Mouse (Mus musculus) right cerebral cortex, postnatal 4 days (tissue): ENCODE results near the gene Cga.
A peak's percentile ranks its signal among the peaks of the same experiment; 100 is the strongest.
"Not testable (repeated sequence)": the region's sequence is repeated elsewhere in the genome, so short reads cannot be mapped to it uniquely, and the experiment has no call there.

Experiments used
- DNase-seq: peaks from one replicate; pipeline ENCODE4 v3.0.0-alpha.2; 2022

The Cga gene

DNA sequence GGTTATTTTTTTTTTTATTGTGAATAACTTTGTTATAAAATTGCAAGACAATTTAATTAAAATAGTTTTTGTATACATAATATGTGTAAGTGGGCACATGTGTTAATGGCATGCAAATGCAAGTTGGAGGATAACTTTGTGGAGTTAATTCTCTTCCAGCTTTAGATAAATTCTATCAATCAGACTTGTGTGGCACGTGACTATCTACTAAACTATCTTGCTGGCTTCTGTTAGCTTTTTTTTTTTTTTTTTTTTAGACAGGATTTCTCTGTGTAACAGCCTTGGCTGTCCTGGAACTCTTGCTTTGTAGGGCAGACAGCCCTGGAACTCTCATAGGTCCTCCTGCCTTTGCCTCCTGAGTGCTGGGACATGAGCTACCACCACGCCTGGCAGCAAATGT is 4.9 kb downstream of the Cga start:
- no peak for DNase-seq

DNA sequence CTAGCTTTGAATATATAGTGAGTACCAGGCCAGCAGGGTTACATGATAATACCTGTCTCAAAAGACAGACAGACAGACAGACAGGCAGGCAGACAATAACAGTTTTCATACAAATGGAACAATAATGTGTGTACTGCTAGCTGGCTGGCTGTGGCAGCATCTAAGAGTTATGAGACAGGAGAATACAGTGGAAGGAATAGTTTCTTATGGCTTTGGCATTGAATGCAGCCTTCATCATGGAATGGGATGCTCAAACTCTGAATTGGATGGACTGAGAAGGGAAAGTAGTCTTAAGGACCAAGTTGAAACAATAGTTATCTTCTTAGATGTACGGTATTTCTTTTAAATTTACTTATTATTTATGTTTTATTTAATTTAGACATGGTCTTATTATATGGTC is 5.7 kb downstream of the Cga start:
- DNase-seq = no peak

DNA sequence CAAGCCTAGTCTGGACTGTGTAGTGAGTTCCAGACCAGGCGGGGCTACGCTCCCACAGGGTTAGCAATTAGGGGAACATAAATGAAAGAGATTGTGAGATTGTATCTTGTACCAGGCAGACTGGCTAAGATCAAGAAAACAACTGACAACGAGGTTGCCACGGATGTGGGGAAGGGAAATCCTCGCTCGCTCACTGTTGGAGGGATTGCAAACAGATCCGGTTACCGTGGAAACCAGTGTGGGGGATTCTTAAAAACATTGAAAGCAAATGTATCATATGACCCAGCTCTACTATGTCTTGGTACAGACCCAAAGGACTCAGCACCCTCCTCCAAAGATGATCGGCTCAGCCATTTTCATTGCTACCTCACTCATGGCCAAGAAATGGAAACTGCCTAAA is 6.6 kb downstream of the Cga start:
- DNase-seq = peak; percentile 40

DNA sequence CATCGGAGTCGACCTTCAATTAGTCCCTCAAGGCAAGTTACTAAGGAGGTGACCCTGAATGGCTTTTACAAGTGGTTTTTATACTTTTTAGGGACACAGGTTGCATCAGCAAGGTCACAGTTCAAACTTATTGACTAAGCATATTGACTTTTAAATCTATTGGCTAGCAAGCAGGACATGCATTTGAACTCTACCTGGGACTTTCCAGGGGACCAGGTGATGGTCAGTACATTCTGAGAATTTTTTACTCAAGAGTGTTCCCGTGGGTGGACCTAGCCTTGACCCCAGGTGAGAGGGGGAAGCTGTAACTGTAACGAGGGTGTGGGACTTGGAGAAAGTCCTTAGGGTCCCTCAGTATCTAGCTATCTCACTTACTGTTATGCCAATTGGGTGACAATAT is 7.6 kb downstream of the Cga start:
- no peak for DNase-seq

DNA sequence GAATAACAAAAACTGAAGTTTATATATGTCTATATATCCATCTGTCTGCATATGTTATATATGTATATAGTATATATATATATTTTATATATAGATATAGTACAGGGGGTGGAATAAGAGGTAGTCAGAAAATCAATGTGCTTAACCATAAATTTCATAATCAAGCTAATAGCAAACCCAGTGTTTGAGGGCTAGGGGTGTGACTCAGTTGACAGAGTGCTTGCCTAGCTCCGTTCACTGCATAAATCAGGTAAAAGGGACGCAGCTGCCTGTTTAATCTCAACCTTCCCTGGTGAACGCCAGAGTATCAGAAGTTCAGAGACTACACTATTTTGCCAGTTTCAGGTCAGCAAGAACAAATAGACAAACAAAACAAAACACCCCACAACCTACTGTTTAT is 8.0 kb downstream of the Cga start:
- not testable (repeated sequence) for DNase-seq

DNA sequence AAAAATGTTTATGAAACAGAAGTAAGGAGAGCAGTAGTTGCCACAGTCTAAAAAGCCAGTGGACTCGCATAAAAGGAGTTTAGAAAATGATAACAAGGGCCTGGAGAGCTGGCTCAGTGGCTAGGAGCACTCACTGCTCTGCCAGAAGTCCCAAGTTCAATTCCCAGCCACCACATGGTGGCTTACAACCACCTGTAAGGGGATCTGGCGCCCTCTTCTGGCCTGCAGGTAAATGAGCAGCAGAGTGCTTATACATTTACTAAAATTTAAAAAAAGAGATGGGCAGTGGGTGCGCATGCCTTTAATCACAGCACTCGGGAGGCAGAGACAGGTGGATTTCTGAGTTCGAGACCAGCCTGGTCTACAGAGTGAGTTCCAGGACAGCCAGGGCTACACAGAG is 11.8 kb downstream of the Cga start:
- no peak for DNase-seq

DNA sequence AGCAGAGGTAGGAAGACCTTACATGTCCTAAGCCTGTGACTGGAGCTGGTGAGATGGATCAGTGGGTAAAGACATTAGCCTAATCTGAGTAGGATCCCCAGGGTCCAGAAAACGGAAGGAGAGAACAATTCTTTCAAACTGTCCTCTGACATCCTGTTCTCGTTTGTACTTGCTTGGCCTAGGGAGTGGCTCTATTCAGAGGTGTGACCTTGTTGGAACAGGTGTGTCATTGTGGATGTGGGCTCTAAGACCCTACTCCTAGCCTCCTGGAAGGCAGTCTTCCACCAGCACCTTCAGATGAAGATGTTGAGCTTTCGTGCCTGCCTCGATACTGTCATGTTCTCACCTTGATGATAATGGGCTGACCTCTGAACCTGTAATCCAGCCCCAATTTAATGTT is 12.6 kb downstream of the Cga start:
- no peak for DNase-seq

DNA sequence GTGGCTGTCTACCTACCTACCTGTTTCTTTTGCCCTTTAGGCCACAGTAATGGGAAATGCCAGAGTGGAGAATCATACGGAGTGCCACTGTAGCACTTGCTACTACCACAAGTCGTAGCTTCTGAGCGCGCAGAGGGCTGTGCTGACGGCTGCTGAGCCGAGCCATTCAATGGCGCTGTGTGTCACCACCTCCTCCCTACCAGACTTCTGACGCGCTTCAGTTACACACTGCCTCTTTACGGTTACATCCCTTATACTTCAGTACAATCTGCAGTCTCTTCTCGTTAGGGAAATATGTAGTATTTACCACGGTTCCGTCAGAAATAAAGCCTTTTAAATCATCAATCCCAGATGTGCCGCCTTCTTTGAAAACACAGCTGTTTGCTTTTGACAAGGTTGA is 13.4 kb downstream of the Cga start:
- DNase-seq = peak; percentile 12

DNA sequence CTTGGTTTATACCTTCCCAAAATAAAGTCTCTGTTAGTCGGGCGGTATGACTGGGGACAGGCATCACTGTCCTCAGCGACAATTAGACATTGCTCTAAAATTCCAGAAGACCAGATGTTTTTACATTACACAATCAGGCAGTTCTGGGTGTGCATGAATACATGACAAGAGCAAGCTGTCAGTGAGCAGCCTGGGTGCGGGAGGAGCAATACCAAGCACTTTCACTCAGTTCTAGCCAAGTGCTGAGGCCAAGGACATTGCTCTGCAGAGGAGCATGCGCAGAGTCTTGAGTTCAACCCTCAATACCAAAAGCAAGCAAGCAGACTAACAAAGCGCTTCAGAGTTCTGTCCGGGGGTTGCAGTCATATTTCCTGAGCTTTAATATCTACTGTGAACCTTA is 14.5 kb downstream of the Cga start:
- no peak for DNase-seq

DNA sequence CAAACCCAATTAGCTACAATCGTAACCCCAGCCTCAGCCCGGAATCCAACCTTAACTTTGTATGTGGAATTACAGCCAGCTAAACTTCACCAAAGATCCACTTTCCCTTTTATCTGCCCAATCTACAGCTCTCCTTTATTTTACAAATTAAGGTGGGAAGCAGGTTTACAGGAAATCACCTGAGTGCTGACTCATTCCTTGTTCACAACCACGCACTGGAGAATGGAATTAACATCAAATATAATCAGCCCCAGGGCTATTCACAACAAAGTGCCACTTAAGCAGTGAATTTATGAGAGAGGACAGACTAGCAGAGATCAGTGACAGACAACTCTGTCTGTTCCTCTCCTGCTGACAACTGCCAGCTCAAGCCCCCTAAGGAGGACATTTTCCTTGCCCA is 17.8 kb downstream of the Cga start:
- DNase-seq = no peak

DNA sequence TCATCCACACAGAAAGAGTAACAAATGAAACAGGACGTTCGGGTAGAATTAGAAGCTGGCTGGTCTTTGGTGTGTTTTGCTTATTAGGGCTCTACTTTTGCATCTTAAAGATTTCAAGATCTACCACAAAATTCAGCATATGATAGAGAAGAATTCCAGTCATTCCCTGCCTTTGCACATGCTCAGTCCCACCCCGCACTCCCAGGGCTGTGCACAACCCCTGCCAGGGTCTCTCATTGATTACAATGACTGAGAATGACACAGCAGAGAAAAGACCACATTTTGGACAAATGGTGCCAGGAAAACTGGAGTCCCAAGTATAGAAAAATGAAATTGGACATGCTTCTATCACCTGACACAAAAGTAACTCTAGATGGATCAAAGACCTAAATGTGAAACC is 18.6 kb downstream of the Cga start:
- DNase-seq = no peak

DNA sequence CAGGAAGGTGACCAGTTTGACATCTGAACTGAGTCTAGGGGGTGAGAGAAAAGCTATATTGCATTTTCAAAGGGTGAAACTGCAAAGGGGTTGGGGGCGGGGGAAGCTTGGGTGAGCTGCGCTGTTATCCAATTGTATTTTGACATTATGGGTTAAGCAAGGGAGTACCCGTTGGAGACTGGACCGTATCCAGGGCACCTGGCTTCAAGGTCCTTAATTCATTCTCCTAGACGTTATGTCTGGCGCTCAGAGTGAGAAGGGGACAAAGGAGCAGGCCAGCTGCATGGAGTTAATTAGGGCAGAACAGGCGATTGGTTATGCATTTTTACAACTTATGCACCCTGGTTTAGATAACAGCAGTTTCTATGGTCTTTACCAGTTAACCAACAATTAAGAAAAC is 23.8 kb downstream of the Cga start:
- DNase-seq = no peak

DNA sequence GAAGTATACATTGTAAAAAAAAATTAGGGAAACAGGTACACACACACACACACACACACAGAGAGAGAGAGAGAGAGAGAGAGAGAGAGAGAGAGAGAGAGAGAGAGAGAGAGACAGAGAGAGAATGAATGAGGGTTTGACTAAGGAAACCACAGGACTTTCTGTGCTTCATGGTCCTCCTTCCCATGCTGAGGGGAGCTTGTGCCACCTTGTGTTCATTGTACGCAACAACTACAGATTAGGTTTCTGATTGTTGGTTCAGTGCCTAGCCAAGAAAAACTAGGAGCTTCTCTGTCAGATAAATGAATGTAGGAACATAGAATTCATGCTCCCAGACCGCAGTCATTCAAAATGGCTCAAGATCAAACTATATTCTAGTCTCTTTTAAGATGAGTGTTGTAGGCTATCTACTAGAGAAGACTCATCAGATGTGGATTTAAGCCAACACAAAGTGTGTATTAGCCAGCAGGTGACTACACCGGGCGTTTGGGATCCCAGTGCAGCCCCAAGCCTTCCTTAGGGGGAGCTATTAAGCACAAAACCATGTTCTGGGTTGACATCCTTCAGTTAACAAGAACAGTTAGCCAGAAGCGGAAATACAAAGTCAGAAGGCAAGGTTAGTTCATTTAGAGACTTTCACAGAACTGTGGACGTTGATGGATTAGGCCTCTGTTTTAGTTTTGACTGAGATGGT is 28.7 kb downstream of the Cga start:
- peak; percentile 14 for DNase-seq

DNA sequence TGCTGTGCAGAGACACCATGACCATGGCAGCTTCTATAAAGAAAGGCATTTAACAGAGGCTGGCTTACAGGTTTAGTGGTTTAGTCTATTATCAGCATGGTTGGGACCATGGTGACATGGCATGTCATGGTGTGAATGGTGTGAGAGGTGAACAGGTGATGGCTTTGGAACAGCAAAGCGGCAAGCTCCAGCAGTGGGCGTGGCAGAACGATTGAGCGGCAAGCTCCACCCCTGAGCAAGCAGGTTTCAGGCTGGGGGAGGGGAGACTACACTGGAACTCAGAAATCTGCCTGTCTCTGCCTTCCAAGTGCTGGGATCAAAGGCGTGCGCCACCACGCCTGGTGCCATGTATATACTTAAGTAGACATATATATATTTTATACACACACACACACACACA is 34.8 kb downstream of the Cga start:
- not testable (repeated sequence) for DNase-seq

DNA sequence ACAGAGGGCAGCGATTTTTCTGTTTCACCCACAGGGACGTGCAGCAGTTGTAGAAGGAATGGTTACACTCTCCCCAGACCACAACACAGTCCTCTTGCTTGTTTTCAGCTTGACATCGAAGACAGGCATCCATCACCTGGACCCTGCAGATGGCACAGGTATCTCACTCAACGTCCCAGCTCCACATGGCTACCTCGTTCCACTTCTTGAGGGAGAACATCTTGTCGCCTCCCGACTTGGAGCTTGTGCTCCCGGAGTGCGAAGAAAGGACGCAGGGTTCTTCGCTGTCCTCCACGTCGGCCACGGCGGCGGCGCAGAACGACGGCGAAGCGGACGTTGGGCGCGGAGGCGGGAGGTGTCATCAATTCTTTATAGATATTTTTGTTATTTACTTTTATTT is 47.5 kb downstream of the Cga start:
- no peak for DNase-seq

DNA sequence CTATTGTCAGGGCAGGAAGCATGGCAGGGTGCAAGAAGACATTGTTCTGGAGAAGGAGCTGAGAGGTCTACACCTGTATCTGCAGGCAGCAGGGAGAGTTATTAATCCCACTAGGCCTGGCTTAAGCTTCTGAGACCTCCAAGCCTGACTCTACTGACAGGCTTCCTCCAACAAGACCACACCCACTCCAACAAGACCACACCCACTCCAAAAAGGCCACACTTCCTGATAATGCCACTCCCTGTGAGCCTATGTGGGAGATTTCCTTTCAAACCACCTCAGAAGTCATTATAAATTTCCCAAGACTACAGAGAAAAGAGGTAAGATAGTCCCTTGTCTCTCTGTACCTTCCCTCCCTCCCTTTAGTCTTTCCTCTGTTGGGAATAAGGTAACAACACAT is 53.6 kb downstream of the Cga start:
- DNase-seq = no peak

DNA sequence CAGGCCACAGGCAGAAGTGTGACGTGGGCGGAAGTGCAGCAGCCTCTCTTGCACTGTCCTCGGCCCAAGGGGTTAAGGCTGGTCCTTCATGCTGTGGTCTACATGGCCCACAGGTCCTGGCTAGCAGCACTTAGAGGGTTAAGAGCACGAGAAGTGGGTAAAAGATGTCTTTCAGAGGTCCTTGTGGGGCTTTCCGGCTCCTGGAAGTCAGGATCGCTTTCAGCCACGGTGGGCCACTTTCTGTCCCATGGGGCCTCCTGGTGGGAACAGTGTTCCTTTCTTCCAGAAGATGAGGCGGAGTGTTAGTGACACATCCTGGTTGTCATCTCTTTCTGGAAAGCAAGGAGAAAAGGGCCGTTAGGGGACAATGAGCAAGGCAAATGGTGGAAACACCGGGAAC is 60.1 kb downstream of the Cga start:
- DNase-seq = no peak
